Mouse (Mus musculus) liver, adult (tissue): ENCODE measurements around the gene Gsdma2.
A peak's percentile ranks its signal among the peaks of the same experiment; 100 is the strongest.

Source experiments
- GATA4 ChIP-seq: IDR thresholded peaks from 2 replicates; pipeline ENCODE4 v1.6.1; 2014; ENCODE audit warnings: mild to moderate bottlenecking, low read length; ENCODE audit not compliant: insufficient replicate concordance

Gsdma2 gene

DNA sequence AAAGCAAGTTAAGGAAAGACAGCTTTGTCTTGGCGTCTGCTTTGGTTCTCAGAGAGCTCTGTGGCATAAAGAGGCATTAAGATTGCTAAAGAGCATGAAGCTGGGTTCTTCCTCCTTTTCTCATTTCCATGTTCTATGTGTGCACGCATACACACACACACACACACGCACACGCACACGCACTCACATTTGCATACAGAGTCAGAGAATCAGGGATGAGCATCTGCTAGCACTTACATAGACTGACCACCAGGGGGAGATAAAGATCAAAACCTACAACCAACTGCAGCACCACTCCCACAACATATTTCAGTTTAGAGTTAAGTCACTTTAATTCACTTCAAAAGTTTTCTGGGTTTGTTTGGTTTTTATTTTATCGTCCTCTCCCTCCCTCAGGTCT is 14.0 kb downstream of the Gsdma2 start:
- no peak for TF ChIP-seq GATA4

DNA sequence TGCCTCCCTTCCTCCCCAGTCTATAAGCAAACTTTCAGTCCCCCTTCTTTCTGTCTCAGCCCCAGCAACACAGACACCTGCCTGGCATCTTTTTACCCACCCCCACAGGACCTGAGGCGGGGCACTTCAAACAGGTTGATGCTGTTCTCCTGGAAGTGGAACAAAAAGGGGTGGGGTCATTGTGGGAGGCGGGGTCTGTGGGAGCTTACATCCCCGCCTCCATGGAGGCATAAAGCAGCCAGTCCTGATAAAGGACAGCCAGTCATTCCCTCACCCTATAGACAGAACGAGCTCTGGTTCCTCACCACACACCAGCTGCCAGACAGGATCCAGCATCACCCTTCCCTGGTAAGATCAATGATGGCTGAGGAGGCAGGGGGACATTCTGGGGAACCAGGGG is 17.5 kb downstream of the Gsdma2 start, which contains the start of gene Gsdma:
TSS of gene Gsdma (plus strand) at position 261 of the 400 bp plus-strand sequence.
- no peak for TF ChIP-seq GATA4

DNA sequence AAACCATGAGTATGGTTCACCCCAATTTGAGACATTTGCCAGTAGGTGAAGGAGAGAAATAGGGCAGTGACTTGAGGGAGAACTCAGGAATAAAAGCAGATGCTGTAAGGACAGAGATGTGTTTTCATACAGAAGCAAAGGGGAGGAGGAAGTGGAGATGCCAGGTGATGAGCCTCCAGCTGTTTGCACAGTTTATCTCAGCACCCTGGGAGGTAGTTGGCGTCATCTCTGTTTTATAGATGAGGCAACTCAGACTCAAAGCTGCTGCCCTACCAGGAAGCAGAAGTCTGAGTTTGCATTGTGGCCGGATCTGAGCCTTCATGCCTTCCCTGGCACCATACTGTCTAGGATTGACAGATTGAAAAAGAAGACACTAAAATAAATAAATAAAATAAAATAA is 22.4 kb downstream of the Gsdma2 start:
- TF ChIP-seq GATA4, result no peak

DNA sequence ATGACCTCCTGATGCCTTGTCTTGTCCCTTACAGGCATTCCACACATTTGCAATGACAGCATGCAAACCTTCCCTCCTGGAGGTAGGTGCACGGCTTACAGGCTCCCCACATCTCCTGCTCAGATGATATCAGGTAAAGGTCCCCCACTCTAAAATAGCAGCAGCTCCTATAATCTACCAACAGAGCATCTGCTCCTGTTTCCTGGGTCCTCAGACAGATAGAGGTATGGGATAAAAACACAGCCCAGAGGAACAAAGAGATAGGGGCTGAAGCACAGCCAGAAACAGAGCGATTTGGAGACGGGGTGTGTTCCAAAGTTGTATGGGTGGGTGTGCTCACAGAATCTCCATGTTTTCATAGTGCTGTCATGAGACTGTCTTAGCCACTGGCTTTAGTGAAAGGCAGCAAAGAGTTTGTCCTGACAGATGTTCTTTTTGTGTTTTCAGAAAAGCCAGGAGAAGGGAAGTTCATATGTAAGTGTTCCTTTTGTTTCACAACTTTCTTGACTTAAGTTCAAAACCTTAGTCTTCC is 24.8 kb downstream of the Gsdma2 start:
- no peak for TF ChIP-seq GATA4

DNA sequence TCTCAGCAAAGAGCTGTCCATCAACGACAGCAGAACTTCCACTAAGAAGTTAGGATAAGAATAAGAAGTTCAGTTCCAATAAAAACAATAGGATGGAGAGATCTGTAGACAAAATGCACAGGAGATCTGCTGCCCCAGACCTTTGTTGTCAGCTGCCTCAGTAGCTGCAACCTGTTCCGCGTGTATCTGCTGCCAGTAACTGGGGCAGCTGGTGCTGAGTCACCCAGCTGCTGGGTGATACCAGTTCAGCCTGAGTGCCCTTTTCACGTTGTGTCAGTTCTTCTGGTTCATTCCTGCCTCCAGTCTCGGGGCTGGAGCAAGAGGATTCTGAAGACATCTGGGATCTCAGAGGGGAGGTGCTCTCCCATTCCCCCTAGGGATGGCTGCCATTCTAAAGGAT is 25.3 kb downstream of the Gsdma2 start:
- TF ChIP-seq GATA4, result no peak

DNA sequence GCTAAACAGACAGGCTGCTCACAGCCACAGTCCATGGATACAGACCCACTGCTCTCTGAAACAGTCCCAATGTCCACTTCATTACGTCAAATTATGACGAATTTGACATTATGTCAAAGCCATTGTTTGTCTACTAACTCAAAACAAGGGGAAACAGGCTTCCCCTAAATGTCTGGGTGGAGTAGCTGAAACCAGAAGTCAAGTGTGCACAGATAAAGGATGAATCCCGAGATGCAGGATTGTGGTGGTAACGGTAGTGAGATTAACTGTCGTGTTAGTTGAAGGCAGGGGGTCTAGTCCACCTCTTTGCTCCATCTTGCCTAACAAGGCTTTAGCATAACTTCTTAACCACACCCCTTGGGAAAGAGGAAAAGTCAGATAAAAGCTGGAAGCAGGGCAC is 25.9 kb downstream of the Gsdma2 start:
- no peak for TF ChIP-seq GATA4

DNA sequence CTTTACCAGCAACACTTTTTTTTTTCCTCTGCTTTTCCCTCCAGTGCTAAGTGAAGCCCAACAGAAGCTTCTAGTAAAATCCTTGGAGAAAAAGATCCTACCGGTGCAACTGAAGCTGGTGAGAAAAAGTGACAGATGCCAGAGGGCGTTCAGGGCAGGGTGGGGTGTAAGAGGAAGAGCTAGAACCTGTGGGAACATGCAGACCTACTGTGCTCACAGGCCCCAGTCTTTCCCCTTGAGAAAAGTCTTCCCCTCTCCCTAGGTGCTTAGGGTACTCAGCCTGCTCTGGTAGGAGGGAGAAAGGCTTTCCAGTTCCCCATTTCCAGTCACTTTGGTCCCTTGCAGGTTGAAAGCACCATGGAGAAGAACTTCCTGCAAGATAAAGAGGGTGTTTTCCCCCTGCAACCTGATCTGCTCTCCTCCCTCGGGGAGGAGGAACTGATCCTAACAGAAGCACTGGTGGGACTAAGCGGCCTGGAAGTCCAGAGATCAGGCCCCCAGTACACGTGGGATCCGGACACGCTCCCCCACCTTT is 29.3 kb downstream of the Gsdma2 start:
- TF ChIP-seq GATA4, result no peak

DNA sequence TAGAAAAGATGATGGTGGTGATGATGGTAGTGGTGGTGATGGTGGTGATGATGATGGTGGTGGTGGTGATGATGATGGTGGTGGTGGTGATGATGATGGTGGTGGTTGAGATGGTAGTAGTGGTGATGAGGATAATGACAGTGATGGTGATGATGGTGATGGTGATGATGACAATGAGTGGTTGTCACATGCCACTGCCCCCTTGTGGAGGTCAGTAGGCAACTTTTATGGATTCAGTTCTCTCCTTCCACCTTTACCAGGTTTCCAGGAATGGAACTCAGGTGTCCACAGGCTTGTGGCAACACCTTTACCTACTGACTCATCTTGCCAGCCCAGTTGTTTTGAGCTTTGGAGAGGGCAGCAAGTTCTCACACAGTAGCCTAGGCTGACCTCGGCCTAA is 33.5 kb downstream of the Gsdma2 start:
- TF ChIP-seq GATA4, result no peak

DNA sequence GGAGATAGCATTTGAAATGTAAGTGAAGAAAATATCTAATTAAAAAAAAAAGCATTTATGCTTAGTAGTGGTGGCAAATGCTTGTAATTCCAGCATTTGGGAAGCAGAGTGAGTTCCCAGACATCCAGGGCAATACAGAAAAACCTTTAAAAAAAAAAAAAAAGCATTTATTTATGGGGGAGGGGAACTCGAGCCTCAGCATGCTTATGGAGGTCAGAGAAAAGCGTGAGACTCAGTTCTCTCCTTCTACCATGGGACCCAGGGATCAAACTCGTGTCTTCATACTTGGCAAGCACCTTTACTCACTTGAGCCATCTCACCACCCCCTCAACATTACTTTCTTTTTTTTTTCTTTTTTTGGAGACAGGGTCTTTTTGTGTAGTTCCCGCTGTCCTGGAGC is 34.6 kb downstream of the Gsdma2 start:
- TF ChIP-seq GATA4, result no peak

DNA sequence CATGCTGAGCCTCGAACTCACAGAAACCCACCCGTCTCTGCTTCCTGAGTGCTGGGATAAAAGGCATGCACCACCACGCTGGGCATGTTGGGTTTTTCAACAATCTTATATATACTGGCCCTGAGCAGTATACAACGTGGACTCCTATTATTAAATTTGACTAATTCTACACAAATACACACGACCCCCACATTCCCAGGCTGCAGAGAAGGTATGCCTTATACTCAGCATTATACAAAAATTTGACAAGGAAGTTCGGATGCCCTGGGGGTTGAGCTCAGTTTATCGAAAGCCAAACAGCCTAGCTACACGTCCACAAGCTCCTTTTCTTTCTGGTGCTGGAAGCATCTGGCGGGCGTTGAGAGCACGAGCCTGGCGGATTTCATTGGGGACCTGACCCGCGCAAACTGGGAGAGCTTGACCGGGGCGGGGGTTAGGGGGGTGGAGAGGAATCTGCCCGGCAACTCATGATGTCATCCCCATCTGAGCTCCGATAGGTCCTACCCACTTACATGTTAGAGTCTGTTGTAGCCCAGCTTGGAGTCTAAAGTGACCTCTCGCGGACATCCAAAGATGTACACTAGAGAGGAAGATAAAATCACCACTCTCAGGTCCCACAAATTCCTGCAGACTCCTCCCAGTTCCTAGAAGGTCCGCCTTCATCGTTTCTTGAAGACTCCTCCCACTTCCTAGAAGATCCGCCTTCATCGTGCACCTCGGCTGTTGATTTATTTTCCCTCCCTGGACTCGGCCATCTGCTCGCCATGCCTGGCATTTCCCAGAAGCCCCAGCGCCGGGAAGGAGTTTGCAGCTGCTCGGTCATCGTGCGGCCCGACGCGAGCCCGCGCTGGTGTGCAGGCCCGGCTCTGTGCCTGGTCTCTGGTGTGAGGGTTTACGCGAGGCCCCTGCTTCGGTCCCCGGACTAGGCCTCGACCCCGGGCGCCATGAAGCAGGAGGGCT is 35.5 kb downstream of the Gsdma2 start, which contains the start of gene Psmd3:
TSS of gene Psmd3 (plus strand) at position 769 of the 960 bp plus-strand sequence.
- peak; percentile 55; the same call in 1 of the 2 replicates for TF ChIP-seq GATA4

DNA sequence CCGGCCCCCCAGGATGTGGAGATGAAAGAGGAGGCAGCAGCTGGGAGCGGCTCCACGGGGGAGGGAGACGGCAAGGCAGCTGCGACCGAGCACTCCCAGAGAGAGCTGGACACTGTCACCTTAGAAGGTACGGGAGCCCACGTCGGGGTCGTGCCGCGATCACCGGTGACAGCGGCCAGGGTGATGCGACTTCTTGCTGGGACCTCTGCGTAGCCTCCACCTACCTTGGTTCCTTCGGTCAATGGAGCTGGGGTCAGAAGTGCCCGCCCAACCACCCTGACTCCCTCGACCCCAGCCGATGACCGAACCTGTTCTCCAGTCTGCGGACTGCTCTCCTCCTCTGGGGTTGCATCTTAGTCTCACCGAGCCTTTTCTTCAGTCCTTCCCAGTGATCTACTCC is 36.3 kb downstream of the Gsdma2 start:
- TF ChIP-seq GATA4, result no peak

DNA sequence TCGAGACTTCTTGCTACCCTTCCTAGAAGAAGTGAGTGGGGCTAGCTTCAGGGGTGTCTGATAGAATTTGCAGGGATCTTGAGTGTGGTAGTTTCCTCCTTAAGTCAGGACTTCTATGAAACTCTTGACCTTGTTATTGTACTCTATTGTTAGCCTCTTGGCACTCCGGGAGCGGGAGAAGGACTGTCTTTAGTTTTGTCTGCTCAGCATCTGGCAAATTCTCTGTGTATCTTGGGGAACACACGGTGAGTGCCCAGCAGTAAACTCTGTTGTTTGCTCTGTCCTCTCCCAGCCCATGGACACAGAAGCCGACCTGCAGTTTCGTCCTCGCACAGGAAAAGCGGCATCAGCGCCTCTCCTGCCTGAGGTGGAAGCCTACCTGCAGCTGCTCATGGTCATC is 39.1 kb downstream of the Gsdma2 start:
- no peak for TF ChIP-seq GATA4

DNA sequence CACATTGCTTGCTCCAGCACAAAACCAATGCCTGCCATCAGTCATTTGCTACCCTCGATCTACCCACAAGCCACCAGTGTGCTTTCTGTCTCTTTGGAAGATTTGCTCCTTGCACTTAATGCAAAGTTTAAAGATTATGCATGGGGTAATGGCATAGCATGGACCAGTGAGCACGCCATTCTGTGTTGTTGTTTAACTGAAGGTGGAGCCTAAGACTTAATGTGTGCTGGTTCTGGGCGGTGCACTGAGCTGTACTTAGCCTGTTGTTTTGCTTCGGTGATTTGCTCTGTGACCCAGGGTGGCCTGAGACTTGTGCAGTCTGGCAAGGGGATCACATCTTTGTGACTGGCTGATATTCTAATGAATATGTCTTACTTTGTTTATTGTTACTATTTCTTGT is 40.4 kb downstream of the Gsdma2 start:
- TF ChIP-seq GATA4, result no peak

DNA sequence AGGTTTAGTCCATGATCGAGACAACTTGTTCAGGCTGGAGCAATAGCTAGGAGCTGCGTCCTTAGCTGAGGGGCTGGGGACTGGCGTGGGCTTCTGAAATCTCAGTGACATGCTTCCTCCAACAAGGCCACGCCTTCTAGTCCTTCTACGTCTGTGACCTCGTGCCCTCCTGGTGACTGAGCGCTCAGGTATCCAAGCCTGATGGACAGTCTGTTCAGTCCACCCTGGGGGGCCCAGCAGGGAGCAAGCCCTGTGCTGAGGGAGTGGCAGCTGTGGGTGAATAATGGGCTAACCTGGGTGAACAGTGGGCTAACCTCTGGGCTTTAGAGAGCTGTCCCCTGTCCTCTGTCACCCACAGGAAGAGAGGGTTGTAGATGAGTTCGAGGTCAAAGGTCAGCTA is 41.5 kb downstream of the Gsdma2 start:
- no peak for TF ChIP-seq GATA4

DNA sequence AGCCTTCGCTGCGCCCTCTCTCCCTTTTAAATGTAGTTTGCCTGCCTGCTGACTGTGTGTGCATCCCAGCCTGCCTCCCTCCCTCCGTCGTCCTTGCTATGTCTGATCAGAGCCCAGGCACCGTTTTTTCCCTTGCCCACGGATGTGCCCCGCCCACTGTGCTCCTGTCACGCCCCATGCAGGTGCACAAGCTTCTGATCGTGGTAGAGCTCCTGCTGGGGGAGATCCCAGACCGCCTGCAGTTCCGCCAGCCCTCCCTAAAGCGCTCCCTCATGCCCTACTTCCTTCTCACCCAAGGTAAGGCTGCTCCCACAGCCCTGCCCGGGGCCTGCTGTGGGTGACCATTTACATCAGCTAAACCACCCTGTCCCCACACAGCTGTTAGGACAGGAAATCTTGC is 46.6 kb downstream of the Gsdma2 start:
- no peak for TF ChIP-seq GATA4

DNA sequence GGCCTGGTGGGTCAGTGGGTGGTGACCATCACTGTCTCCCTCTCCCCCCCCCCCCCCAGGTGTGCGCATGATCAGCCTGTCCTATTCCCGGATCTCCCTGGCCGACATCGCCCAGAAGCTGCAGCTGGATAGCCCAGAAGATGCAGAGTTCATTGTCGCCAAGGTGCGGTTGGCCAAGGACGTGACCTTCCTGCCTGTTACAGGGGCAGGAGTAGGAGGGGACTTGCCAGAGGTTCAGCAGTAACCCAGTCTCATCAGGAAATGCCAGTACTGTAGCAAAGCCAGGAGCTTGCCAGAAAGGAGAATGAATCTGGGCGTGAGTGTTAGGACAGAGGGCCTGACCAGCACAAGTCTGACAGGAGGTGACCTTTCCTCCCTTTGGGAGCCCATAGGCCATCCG is 47.2 kb downstream of the Gsdma2 start:
- no peak for TF ChIP-seq GATA4
